Mouse (Mus musculus): Measurements from ENCODE around the gene Asdurf. TPM values are rescaled to one million over a fixed set of nuclear protein-coding genes. Genes with fewer than 3 reads are reported as not detected.
A peak's percentile ranks its signal among the peaks of the same experiment; 100 is the strongest.
"Not testable (repeated sequence)": the region's sequence is repeated elsewhere in the genome, so short reads cannot be mapped to it uniquely, and the experiment has no call there.

The Asdurf gene
- polyA plus RNA-seq, 1 experiment from 2014 or later = not detected

DNA sequence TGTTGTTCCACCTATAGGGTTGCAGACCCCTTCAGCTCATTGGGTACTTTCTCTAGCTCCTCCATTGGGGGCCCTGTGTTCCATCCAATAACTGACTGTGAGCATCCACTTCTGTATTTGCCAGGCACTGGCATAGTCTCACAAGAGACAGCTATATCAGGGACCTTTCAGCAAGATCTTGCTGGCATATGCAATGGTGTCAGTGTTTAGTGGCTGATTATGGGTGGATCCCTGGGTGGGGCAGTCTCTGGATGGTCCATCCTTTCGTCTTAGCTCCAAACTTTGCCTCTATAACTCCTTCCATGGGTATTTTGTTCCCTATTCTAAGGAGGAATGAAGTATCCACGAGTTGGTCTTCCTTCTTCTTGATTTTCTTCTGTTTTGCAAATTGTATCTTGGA, 15.0 kb downstream of the Asdurf start:
- ATAC-seq (replicated peaks; ENCODE audit: low FRiP score); H3K4me1 ChIP-seq (replicated peaks; ENCODE audit: control insufficient read depth, insufficient read depth, low read length); H3K9ac ChIP-seq (ENCODE audit: low read length); H3K4me2 ChIP-seq (ENCODE audit: low read depth, low read length, severe bottlenecking); H3K27me3 ChIP-seq (ENCODE audit: control insufficient read depth, insufficient read depth, low read length); H3K9me3 ChIP-seq (ENCODE audit: control insufficient read depth, low read length); H3K4me3 ChIP-seq (ENCODE audit: low read depth, low read length); H3K27ac ChIP-seq (ENCODE audit: low read depth, low read length); DNase-seq (ENCODE audit: low spot score); H3K36me3 ChIP-seq (ENCODE audit: control insufficient read depth, insufficient read depth, low read length): not testable (repeated sequence)
- WGBS = 57% methylated on average over 2 of the region's 2 CpGs

DNA sequence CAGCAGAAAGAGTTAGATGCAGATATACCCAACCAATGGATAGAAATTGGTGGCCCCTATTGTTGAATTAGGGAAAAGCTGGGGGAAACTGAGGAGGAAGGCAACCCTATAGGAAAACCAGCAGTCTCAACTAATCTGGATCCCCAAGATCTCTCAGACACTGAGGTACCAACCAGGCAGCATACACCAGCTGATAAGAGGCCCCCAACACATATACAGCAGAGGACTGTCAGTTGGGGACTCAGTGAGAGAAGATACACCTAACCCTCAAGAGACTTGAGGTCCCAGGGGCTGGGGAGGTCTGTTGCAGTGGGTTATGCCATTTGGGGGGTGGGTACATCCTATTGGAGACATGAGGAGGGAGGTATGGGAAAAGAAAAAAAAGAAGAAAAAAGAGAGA, 17.0 kb downstream of the Asdurf start:
- Histone ChIP-seq H3K9ac (ENCODE audit: low read length) (no peak overlapping the region), H3K4me3 (ENCODE audit: low read depth, low read length) (no peak overlapping the region), H3K27me3 (ENCODE audit: control insufficient read depth, insufficient read depth, low read length) (no peaks in the 10 kb centered on the region), H3K27ac (ENCODE audit: low read depth, low read length) (no peak overlapping the region), H3K4me1 (replicated peaks; ENCODE audit: control insufficient read depth, insufficient read depth, low read length) (no peaks in the 10 kb centered on the region), H3K9me3 (ENCODE audit: control insufficient read depth, low read length) (no peaks in the 10 kb centered on the region), H3K4me2 (ENCODE audit: low read depth, low read length, severe bottlenecking) (no peak overlapping the region), H3K36me3 (ENCODE audit: control insufficient read depth, insufficient read depth, low read length) (no peaks in the 10 kb centered on the region)
- no peak for ATAC-seq (replicated peaks; ENCODE audit: low FRiP score)
- DNase-seq (ENCODE audit: low spot score) = no peak

DNA sequence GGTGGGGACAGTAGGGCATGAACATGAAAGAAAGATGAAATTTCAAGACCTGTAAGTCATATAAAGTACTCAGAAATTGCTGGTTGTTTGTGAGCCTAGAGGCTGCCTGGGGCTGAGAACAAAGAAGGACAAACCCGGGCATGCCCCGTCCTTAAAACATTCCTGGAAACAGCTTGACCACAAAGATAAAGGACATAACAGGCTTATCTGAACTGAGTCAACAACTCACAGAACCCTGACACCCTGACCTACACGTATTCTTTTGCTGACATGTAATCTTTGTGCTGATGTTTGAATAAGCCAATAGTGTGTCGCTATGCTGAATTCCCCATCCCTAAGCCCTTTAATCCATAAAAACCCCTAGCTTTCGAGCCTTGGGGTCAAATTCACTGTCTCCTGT, 18.9 kb downstream of the Asdurf start:
- H3K36me3 ChIP-seq (ENCODE audit: control insufficient read depth, insufficient read depth, low read length); H3K27me3 ChIP-seq (ENCODE audit: control insufficient read depth, insufficient read depth, low read length); H3K4me2 ChIP-seq (ENCODE audit: low read depth, low read length, severe bottlenecking); H3K27ac ChIP-seq (ENCODE audit: low read depth, low read length); DNase-seq (ENCODE audit: low spot score); H3K9me3 ChIP-seq (ENCODE audit: control insufficient read depth, low read length); H3K9ac ChIP-seq (ENCODE audit: low read length); H3K4me3 ChIP-seq (ENCODE audit: low read depth, low read length); H3K4me1 ChIP-seq (replicated peaks; ENCODE audit: control insufficient read depth, insufficient read depth, low read length); ATAC-seq (replicated peaks; ENCODE audit: low FRiP score): not testable (repeated sequence)
- whole genome bisulfite sequencing = 82% methylated on average over 5 of the region's 5 CpGs

DNA sequence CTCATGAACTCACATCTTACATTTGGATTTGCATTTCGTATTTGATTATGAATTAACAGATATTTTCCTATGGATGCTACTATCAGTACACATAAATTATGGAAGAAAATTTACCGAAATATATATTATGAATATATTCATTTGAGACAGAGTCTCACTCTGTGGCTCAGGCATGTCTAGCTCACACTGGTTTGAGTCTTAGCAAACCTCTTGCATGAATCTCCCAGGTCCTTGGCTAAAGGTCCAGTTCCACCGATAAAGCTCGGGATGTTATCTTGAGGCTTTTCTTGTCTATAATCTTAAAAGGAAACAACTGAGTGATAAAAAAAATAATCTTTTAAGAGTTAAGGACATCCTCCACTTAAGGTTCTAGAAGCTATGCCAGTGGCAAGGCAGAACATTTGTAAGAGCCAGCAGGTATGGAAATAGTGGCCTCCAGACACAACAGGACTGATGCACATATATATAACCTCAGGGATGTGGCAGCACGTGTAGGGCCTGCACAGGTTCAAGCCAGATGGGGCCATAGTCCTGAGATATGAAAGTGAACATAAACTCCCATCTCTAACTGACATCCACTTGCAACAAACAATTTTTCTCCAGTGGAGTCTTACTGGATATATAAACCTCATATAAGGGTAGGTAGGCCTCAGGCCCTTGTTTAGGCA, 27.5 kb downstream of the Asdurf start:
- Histone ChIP-seq H3K4me2 (ENCODE audit: low read depth, low read length, severe bottlenecking) (no peak overlapping the region), H3K4me3 (ENCODE audit: low read depth, low read length) (no peak overlapping the region), H3K9me3 (ENCODE audit: control insufficient read depth, low read length) (no peaks in the 10 kb centered on the region), H3K27me3 (ENCODE audit: control insufficient read depth, insufficient read depth, low read length) (no peaks in the 10 kb centered on the region), H3K9ac (ENCODE audit: low read length) (no peak overlapping the region), H3K4me1 (replicated peaks; ENCODE audit: control insufficient read depth, insufficient read depth, low read length) (no peaks in the 10 kb centered on the region), H3K27ac (ENCODE audit: low read depth, low read length) (no peak overlapping the region), H3K36me3 (ENCODE audit: control insufficient read depth, insufficient read depth, low read length) (peaks cover 2% of the 10 kb centered on the region; the same call in 1 of the 2 replicates)
- DNase-seq (ENCODE audit: low spot score) = no peak
- no peak for ATAC-seq (replicated peaks; ENCODE audit: low FRiP score)
- 96% methylated on average over 5 of the region's 5 CpGs for WGBS

DNA sequence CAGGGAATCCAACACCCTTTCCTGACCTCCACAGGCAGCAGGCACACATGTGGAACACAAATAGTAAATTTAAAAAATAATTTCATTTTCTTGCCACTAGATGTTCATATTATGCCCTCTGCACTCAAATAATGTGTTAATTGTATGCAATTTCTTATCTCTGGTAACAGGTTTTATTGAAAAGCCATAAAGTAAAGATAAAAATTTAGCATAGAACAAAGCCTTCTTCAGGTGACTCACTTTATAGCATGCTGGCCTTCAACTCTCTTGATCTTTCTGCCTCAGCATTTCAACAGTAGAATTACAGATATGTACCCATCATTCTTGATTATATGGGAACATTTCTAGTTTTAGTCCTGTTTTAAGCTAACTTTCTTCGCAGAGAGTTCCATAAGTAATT, 28.1 kb downstream of the Asdurf start:
- Histone ChIP-seq H3K36me3 (ENCODE audit: control insufficient read depth, insufficient read depth, low read length) (peaks cover 2% of the 10 kb centered on the region; the same call in 1 of the 2 replicates), H3K4me3 (ENCODE audit: low read depth, low read length) (no peak overlapping the region), H3K9me3 (ENCODE audit: control insufficient read depth, low read length) (no peaks in the 10 kb centered on the region), H3K4me2 (ENCODE audit: low read depth, low read length, severe bottlenecking) (no peak overlapping the region), H3K9ac (ENCODE audit: low read length) (no peak overlapping the region), H3K4me1 (replicated peaks; ENCODE audit: control insufficient read depth, insufficient read depth, low read length) (no peaks in the 10 kb centered on the region), H3K27me3 (ENCODE audit: control insufficient read depth, insufficient read depth, low read length) (no peaks in the 10 kb centered on the region), H3K27ac (ENCODE audit: low read depth, low read length) (no peak overlapping the region)
- ATAC-seq (replicated peaks; ENCODE audit: low FRiP score) (no peak), DNase-seq (ENCODE audit: low spot score) (no peak)
- 94% methylated on average over 1 of the region's 1 CpGs for WGBS

DNA sequence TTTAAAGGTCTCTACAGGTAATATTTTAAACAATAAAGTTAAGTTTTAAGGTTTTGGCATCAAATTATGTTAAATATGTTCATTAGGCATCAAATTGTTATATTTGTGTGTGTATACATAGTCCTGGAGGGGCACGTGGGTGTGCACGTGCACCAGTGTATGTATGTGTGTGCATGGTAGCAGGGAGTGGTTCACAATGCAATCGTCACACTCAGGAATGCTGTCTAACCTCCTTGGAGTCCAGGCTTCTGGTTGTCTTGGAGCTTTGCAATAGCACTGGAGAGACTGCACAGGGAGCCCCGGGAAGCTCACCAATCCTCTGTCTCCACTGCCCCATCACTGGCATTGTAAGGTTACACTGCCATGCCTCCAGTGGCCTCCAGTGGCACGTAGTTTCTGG, 29.2 kb downstream of the Asdurf start:
- ATAC-seq (replicated peaks; ENCODE audit: low FRiP score) (no peak), DNase-seq (ENCODE audit: low spot score) (no peak)
- Histone ChIP-seq H3K36me3 (ENCODE audit: control insufficient read depth, insufficient read depth, low read length) (peaks cover 2% of the 10 kb centered on the region; the same call in 1 of the 2 replicates), H3K4me2 (ENCODE audit: low read depth, low read length, severe bottlenecking) (no peak overlapping the region), H3K9me3 (ENCODE audit: control insufficient read depth, low read length) (no peaks in the 10 kb centered on the region), H3K9ac (ENCODE audit: low read length) (no peak overlapping the region), H3K27me3 (ENCODE audit: control insufficient read depth, insufficient read depth, low read length) (no peaks in the 10 kb centered on the region), H3K27ac (ENCODE audit: low read depth, low read length) (no peak overlapping the region), H3K4me3 (ENCODE audit: low read depth, low read length) (no peak overlapping the region), H3K4me1 (replicated peaks; ENCODE audit: control insufficient read depth, insufficient read depth, low read length) (no peaks in the 10 kb centered on the region)
- 95% methylated on average over 5 of the region's 5 CpGs for WGBS

DNA sequence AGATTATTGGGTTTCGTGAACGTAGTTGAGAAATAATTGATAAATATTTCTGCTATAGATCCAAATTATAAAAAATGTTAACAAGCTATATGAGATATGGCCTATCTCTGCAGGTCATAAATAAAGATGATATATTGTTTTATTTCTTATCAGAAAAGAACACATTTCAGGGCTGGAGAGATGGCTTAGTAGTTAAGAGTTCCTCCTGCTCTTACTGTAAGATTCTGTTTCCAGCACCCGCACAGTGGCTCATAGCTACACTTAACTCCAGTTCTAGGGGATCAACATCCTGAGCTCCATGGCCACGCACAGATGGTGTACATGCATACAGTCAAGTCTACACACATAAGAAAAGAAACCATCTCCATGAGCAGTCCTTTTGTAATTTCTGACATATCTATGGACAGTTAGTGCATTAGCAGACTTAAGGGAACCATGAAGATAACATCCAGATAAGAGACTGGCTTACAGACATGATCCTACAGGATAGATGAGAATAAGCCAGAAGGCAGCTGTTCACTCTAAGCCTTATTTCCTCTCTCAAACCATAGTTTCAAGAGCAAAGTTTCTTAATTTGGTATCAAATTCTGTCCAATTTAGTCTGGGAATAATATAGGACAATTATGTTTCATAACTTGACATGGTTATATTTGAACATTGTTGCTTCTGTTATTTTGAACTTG, 30.6 kb downstream of the Asdurf start:
- 96% methylated on average over 4 of the region's 4 CpGs for WGBS
- Histone ChIP-seq H3K36me3 (ENCODE audit: control insufficient read depth, insufficient read depth, low read length) (peaks cover 2% of the 10 kb centered on the region; the same call in 1 of the 2 replicates), H3K9me3 (ENCODE audit: control insufficient read depth, low read length) (no peaks in the 10 kb centered on the region), H3K27me3 (ENCODE audit: control insufficient read depth, insufficient read depth, low read length) (no peaks in the 10 kb centered on the region), H3K4me1 (replicated peaks; ENCODE audit: control insufficient read depth, insufficient read depth, low read length) (no peaks in the 10 kb centered on the region), H3K9ac (ENCODE audit: low read length) (no peak overlapping the region), H3K4me2 (ENCODE audit: low read depth, low read length, severe bottlenecking) (no peak overlapping the region), H3K27ac (ENCODE audit: low read depth, low read length) (no peak overlapping the region), H3K4me3 (ENCODE audit: low read depth, low read length) (no peak overlapping the region)
- ATAC-seq (replicated peaks; ENCODE audit: low FRiP score) (no peak), DNase-seq (ENCODE audit: low spot score) (no peak)

DNA sequence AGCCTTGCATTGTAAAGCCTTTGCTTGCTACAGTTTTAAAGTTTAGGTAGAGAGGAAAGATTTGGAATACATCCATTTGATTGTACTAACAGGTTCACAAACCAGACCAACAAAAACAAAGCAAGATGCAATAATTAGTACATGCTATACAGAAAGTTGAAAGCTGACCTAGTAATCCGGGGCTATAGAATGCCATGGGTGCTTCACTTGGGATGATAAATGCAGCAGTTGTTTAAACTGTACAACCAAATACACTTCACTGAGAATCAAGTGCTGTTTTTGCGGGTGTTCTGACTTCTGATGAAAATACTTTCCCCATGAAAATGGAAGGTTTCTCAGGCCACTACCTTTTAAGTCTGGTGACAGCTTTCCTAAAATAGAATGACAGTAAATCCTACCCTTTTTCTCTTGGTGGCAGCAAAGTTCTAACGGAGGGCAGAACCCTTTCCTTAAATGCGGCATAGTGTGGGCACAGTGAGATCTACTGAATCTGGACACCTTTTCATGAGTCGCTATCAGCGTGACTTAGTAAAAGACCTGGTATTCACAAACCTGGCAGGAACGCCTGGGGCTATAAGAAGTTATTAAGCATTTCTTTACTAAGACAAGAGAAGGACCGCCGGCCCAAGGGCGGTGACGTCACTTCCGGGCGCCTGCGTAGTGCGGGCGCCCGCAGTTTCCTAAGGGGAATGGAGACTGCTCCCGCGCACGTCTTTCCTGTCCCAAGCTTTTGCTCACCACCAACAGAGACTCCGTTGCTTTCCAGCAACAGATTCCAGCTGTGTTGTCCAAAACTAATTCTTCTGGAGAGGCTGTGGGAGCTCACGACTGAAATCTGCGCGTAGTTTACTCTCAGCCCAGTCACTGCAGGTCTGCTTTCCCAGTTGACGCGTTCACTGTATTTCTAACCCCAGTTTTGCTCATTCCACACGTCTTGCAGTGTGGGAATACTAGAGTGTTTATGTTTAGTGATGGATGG, 39.1 kb downstream of the Asdurf start, which contains the start of gene Osgepl1:
Gene Osgepl1, plus strand, starts transcription at position 636 of the 979 bp plus-strand sequence.
- 3% methylated on average over 27 of the region's 27 CpGs for WGBS
- H3K27me3 ChIP-seq (ENCODE audit: control insufficient read depth, insufficient read depth, low read length) = no peaks in the 10 kb centered on the region
- H3K9ac ChIP-seq (ENCODE audit: low read length) = peak within 1 kb of the TSS; percentile 74
- H3K4me1 ChIP-seq (replicated peaks; ENCODE audit: control insufficient read depth, insufficient read depth, low read length) = no peaks in the 10 kb centered on the region
- peak within 1 kb of the TSS; percentile 59 for H3K4me2 ChIP-seq (ENCODE audit: low read depth, low read length, severe bottlenecking)
- peak within 1 kb of the TSS; percentile 51 for H3K4me3 ChIP-seq (ENCODE audit: low read depth, low read length)
- H3K36me3 ChIP-seq (ENCODE audit: control insufficient read depth, insufficient read depth, low read length) = no peaks in the 10 kb centered on the region; the same call in 1 of the 2 replicates
- no peaks in the 10 kb centered on the region for H3K9me3 ChIP-seq (ENCODE audit: control insufficient read depth, low read length)
- DNase-seq (ENCODE audit: low spot score) (peak; percentile 90), ATAC-seq (replicated peaks; ENCODE audit: low FRiP score) (peak; percentile 98)
- H3K27ac ChIP-seq (ENCODE audit: low read depth, low read length) = peak within 1 kb of the TSS; percentile 37

All from forebrain, embryonic 11.5 days (tissue).